Mouse (Mus musculus) intestine, embryonic 16.5 days (tissue): ENCODE measurements at regions not wholly inside any gene's neighbourhood (a gene's known extent, or its start where the extent isn't known, plus 50 kb on each side); places are given as distances from the start of the nearest gene placed in this dataset.

Experiments
- ATAC-seq: fragments of 200-750 bp; cut with Nextera tagmentation; 2 replicates; pipeline ENCODE4 v1.8.0; 2017; ENCODE audit warnings: moderate TSS enrichment, moderate library complexity
- H3K27ac ChIP-seq: fragments of 300-500 bp; sonication (generic); 2 replicates; pipeline ENCODE4 v1.5.1; 2014; ENCODE audit warnings: mild to moderate bottlenecking, low read length
- H3K27me3 ChIP-seq: fragments of 300-500 bp; sonication (generic); replicated peaks from 2 replicates; pipeline ENCODE4 v1.6.1; 2014; ENCODE audit warnings: low read length, control low read depth, mixed read lengths; ENCODE audit not compliant: control insufficient read depth, insufficient read depth
- H3K36me3 ChIP-seq: fragments of 300-500 bp; sonication (generic); 2 replicates; pipeline ENCODE4 v1.6.1; 2014; ENCODE audit warnings: low read length, control low read depth; ENCODE audit not compliant: control insufficient read depth, insufficient read depth
- H3K4me1 ChIP-seq: fragments of 300-500 bp; sonication (generic); 2 replicates; pipeline ENCODE4 v1.6.1; 2014; ENCODE audit warnings: low read length, control low read depth, mixed read lengths; ENCODE audit not compliant: control insufficient read depth, insufficient read depth
- H3K4me2 ChIP-seq: fragments of 300-500 bp; sonication (generic); 2 replicates; pipeline ENCODE4 v1.6.1; 2014; ENCODE audit warnings: low read depth, low read length, control low read depth
- H3K4me3 ChIP-seq: fragments of 300-500 bp; sonication (generic); 2 replicates; pipeline ENCODE4 v1.5.1; 2014; ENCODE audit warnings: mild to moderate bottlenecking, low read length
- H3K9ac ChIP-seq: fragments of 300-500 bp; sonication (generic); 2 replicates; pipeline ENCODE4 v1.6.1; 2014; ENCODE audit warnings: low read depth, low read length
- H3K9me3 ChIP-seq: fragments of 300-500 bp; sonication (generic); 2 replicates; pipeline ENCODE4 v1.6.1; 2016; ENCODE audit warnings: low read length, control low read depth; ENCODE audit not compliant: control insufficient read depth
- WGBS: fragments of 180-500 bp; shearing (Covaris S2); extraction: QIAGEN DNeasy Blood & Tissue Kit; methylation state at CpG from one replicate; pipeline ENCODE4 v1.1.7; 2014; 5-methylcytosine and 5-hydroxymethylcytosine counted together

GRCm38 (mm10) chr11:45265171-45265988, 586.5 kb upstream of the Clint1 start:
- Histone ChIP-seq H3K27me3 (no peaks in the 10 kb centered on the region), H3K27ac (peak overlapping the region; percentile 25; the same call in 1 of the 2 replicates), H3K9me3 (no peaks in the 10 kb centered on the region), H3K4me2 (no peak overlapping the region), H3K4me3 (no peak overlapping the region), H3K4me1 (no peaks in the 10 kb centered on the region), H3K36me3 (no peaks in the 10 kb centered on the region), H3K9ac (no peak overlapping the region)
- 67% methylated on average over 17 of the region's 17 CpGs for WGBS
- ATAC-seq: no peak

DNA sequence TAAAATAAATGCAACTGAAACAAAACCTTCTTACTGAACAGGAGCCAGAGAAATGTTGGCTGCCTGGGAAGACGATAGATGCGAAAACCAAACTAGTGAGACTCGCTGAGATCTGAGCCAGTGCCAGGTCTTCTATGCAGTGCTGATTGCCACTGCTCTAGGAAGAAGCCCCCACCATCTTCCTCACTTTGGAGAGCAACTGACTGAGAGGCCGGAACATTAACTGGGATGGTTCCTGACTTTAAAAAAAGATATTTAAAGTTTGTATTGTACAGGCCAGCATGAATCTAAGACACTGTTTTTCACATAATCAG, 585.9 kb upstream of the Clint1 start:
- Histone ChIP-seq H3K27ac (no peak overlapping the region; the same call in 1 of the 2 replicates), H3K27me3 (no peaks in the 10 kb centered on the region), H3K4me2 (no peak overlapping the region), H3K4me3 (no peak overlapping the region), H3K4me1 (no peaks in the 10 kb centered on the region), H3K9me3 (no peaks in the 10 kb centered on the region), H3K9ac (no peak overlapping the region), H3K36me3 (no peaks in the 10 kb centered on the region)
- ATAC-seq: no peak
- WGBS: 75% methylated on average over 4 of the region's 4 CpGs

GRCm38 (mm10) chr11:45269215-45269614, 582.6 kb upstream of the Clint1 start:
- no peak overlapping the region for H3K9ac ChIP-seq
- H3K36me3 ChIP-seq: no peaks in the 10 kb centered on the region
- no peak for ATAC-seq
- 75% methylated on average over 5 of the region's 5 CpGs for WGBS
- H3K4me2 ChIP-seq: no peak overlapping the region
- no peaks in the 10 kb centered on the region for H3K4me1 ChIP-seq
- H3K9me3 ChIP-seq: no peaks in the 10 kb centered on the region
- H3K27ac ChIP-seq: no peak overlapping the region
- H3K4me3 ChIP-seq: no peak overlapping the region
- no peaks in the 10 kb centered on the region for H3K27me3 ChIP-seq

DNA sequence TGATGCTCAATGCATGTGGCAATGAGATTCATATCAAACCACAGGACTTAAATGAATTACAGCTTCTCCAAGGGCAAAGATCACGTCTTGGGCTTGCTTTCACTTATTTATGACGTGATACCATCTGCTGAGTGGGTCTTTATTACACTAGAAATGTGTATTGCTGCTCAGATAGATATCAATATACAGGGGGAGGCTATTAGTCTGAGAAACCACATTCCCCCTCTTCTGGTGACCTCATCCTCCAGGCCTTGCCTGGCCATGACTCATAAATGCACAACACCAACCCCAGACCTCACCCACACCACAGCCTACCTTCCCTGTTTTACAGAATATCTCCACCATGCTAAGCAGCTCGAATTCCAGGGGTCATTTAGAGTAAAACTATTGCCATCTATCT, 580.6 kb upstream of the Clint1 start:
- Histone ChIP-seq H3K4me1 (no peaks in the 10 kb centered on the region), H3K27ac (no peak overlapping the region), H3K9ac (no peak overlapping the region), H3K9me3 (no peaks in the 10 kb centered on the region), H3K27me3 (no peaks in the 10 kb centered on the region), H3K4me2 (no peak overlapping the region), H3K36me3 (no peaks in the 10 kb centered on the region), H3K4me3 (no peak overlapping the region)
- WGBS: 54% methylated on average over 3 of the region's 3 CpGs
- no peak for ATAC-seq

DNA sequence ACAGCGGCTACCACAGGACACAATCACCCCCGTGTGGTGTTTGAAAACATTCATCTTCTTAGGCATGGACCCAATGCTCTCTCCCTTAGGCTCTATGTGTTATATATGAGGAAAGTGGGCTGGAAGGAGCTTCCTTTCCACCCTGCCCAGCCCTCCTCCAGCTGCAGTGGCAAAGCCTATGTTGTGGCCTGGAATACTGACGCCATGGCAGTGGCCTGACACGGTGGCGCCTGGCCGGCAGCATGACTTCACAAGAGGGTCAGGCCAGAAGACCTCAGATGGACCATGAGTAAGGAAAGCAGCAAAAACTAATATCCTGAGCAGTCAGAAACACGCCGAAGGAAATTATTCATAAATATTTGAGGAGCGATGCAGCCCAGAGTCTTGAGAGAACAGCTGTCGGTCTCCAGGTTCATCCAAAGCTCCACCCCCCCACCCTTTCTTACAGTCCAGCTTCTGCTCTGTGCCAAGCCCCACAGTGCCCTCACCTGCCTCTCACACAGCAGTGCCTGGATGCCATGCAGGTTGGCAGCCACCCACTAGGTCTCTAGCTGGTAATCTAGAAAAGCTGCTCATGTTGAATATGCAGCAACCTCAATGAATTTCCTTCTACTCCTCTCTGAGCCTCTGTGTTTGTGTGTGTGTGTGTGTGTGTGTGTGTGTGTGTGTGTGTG, 577.3 kb upstream of the Clint1 start:
- no peak for ATAC-seq
- H3K9me3 ChIP-seq: no peaks in the 10 kb centered on the region
- H3K9ac ChIP-seq: no peak overlapping the region
- no peaks in the 10 kb centered on the region for H3K27me3 ChIP-seq
- H3K27ac ChIP-seq: no peak overlapping the region
- H3K4me1 ChIP-seq: no peaks in the 10 kb centered on the region
- H3K36me3 ChIP-seq: no peaks in the 10 kb centered on the region
- 74% methylated on average over 10 of the region's 10 CpGs for WGBS
- H3K4me3 ChIP-seq: no peak overlapping the region
- no peak overlapping the region for H3K4me2 ChIP-seq

GRCm38 (mm10) chr11:45275170-45275569, 576.7 kb upstream of the Clint1 start:
- Histone ChIP-seq H3K4me2 (no peak overlapping the region), H3K9me3 (no peaks in the 10 kb centered on the region), H3K27me3 (no peaks in the 10 kb centered on the region), H3K27ac (no peak overlapping the region), H3K4me3 (no peak overlapping the region), H3K36me3 (no peaks in the 10 kb centered on the region), H3K4me1 (no peaks in the 10 kb centered on the region), H3K9ac (no peak overlapping the region)
- no peak for ATAC-seq
- 48% methylated on average over 3 of the region's 3 CpGs for WGBS

DNA sequence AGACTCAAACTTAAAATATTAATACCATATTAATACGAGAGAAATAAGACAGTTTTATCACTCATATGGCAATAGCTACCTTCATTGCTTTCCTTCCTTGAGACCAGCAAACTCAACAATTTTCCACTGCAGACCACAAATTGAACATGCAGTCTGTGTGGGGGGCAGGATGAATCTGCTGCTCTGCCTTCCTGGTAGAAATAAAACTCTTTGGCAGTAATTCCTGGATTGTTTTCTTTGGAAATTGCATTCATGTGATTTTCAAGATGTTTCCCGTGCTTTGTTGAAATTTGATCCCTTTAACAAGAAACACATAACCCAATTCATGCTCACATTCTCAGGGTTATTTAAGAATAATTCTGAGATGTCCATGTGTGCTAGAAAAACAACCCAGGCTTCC, 555.1 kb upstream of the Clint1 start:
- Histone ChIP-seq H3K9me3 (no peaks in the 10 kb centered on the region), H3K27ac (no peak overlapping the region), H3K4me2 (no peak overlapping the region), H3K36me3 (no peaks in the 10 kb centered on the region), H3K9ac (no peak overlapping the region), H3K4me1 (no peaks in the 10 kb centered on the region), H3K4me3 (no peak overlapping the region), H3K27me3 (no peaks in the 10 kb centered on the region)
- no peak for ATAC-seq
- WGBS: 56% methylated on average over 2 of the region's 2 CpGs

DNA sequence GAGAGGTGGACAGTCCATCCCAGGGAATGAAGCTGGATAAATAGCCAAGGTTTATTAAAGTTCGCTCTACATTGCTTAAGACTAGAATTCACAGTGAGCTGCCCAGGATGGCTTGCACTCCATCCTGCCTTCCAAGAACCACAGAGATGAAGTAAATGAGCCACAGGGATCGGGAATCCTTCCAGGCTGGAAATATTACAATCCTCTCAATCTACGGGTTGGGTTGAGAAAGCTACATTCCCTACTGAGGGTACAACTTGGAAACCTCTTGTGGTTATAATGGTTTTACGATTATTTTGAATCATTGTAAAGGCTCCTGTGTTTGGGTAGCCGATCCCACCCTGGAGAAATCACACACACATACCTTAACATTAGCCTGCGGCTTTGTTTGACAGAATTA, 539.9 kb upstream of the Clint1 start:
- no peaks in the 10 kb centered on the region for H3K36me3 ChIP-seq
- H3K9me3 ChIP-seq: no peaks in the 10 kb centered on the region
- no peak overlapping the region for H3K4me2 ChIP-seq
- no peaks in the 10 kb centered on the region for H3K27me3 ChIP-seq
- WGBS: 86% methylated on average over 6 of the region's 6 CpGs
- no peak overlapping the region for H3K9ac ChIP-seq
- ATAC-seq: no peak
- H3K27ac ChIP-seq: no peak overlapping the region
- H3K4me1 ChIP-seq: no peaks in the 10 kb centered on the region
- H3K4me3 ChIP-seq: no peak overlapping the region

- ATAC-seq: no peak
- WGBS: 78% methylated on average over 5 of the region's 5 CpGs
Measured at GRCm38 (mm10) chr11:45323766-45324165, 528.1 kb upstream of the Clint1 start.

More at GRCm38 (mm10) chr11:45323766-45324165, 528.1 kb upstream of the Clint1 start:
- H3K27me3 ChIP-seq: no peaks in the 10 kb centered on the region
- H3K4me1 ChIP-seq: no peaks in the 10 kb centered on the region
- no peak overlapping the region for H3K4me3 ChIP-seq
- H3K36me3 ChIP-seq: no peaks in the 10 kb centered on the region
- H3K9ac ChIP-seq: no peak overlapping the region
- H3K9me3 ChIP-seq: no peaks in the 10 kb centered on the region
- H3K4me2 ChIP-seq: no peak overlapping the region
- H3K27ac ChIP-seq: no peak overlapping the region
